Mouse (Mus musculus) hindbrain, embryonic 16.5 days (tissue): ENCODE data around the gene Phykpl. TPM values are rescaled to one million over a fixed set of nuclear protein-coding genes. Genes with fewer than 3 reads are reported as not detected.
A peak's percentile ranks its signal among the peaks of the same experiment; 100 is the strongest.

ENCODE experiments used
- ATAC-seq: fragments of 200-750 bp; cut with Nextera tagmentation; 2 replicates; pipeline ENCODE4 v1.8.0; 2017; ENCODE audit warnings: moderate TSS enrichment, moderate library complexity
- H3K27ac ChIP-seq: fragments of 300-500 bp; sonication (generic); 2 replicates; pipeline ENCODE4 v1.5.1; 2014; ENCODE audit warnings: low read depth, mild to moderate bottlenecking, control low read depth, low read length, moderate library complexity
- H3K27me3 ChIP-seq: fragments of 300-500 bp; sonication (generic); replicated peaks from 2 replicates; pipeline ENCODE4 v1.6.1; 2014; ENCODE audit warnings: low read length; ENCODE audit not compliant: control insufficient read depth, insufficient read depth
- H3K36me3 ChIP-seq: fragments of 300-500 bp; sonication (generic); 2 replicates; pipeline ENCODE4 v1.6.1; 2014; ENCODE audit warnings: mild to moderate bottlenecking, low read length, moderate library complexity, mixed read lengths; ENCODE audit not compliant: control insufficient read depth, insufficient read depth
- H3K4me1 ChIP-seq: fragments of 300-500 bp; sonication (generic); 2 replicates; pipeline ENCODE4 v1.6.1; 2014; ENCODE audit warnings: low read depth, low read length; ENCODE audit not compliant: control insufficient read depth, insufficient read depth
- H3K4me2 ChIP-seq: fragments of 300-500 bp; sonication (generic); 2 replicates; pipeline ENCODE4 v1.6.1; 2014; ENCODE audit warnings: mild to moderate bottlenecking, low read length, control low read depth, moderate library complexity
- H3K4me3 ChIP-seq: fragments of 300-500 bp; sonication (generic); 2 replicates; pipeline ENCODE4 v1.5.1; 2014; ENCODE audit warnings: mild to moderate bottlenecking, low read length, control low read depth, moderate library complexity
- H3K9ac ChIP-seq: fragments of 300-500 bp; sonication (generic); 2 replicates; pipeline ENCODE4 v1.6.1; 2014; ENCODE audit warnings: low read depth, mild to moderate bottlenecking, control low read depth, low read length, moderate library complexity
- H3K9me3 ChIP-seq: fragments of 300-500 bp; sonication (generic); 2 replicates; pipeline ENCODE4 v1.6.1; 2014; ENCODE audit warnings: mild to moderate bottlenecking, low read length, moderate library complexity; ENCODE audit not compliant: control insufficient read depth
- WGBS: fragments of 180-500 bp; shearing (Covaris S2); extraction: QIAGEN DNeasy Blood & Tissue Kit; methylation state at CpG from one replicate; pipeline ENCODE4 v1.1.7; 2014; 5-methylcytosine and 5-hydroxymethylcytosine counted together
- polyA plus RNA-seq: library from polyadenylated mRNA; unstranded; fragments of >200 nt; fragmentation: Nextera tagmentation; extraction: Ambion mirVana; gene quantifications from 2 replicates; pipeline ENCODE4 v1.2.1, GENCODE M21; 2015

Phykpl gene
- polyA plus RNA-seq, 1 experiment from 2014 or later = 9.2 TPM

DNA sequence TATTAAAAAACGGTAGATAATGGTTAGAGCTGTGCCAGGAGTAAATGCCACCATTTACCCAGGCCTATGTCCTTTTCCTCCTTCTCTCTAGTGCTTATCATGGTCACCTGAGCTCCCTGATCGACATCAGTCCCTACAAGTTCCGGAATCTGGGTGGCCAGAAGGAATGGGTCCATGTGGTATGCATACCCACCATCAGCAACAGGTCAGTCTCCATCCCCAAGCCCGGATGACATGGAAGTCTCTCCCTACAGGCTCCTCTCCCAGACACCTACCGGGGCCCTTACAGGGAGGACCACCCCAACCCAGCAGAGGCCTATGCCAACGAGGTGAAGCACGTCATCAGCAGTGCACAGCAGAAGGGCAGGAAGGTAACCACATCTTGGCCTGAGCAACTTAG, 7.4 kb downstream of the Phykpl start:
- Histone ChIP-seq H3K4me3 (no peak overlapping the region), H3K27ac (no peak overlapping the region), H3K36me3 (peaks cover 35% of the 10 kb centered on the region), H3K4me1 (no peaks in the 10 kb centered on the region), H3K4me2 (no peak overlapping the region), H3K9me3 (no peaks in the 10 kb centered on the region), H3K27me3 (no peaks in the 10 kb centered on the region), H3K9ac (no peak overlapping the region)
- ATAC-seq = no peak
- 92% methylated on average over 7 of the region's 7 CpGs for WGBS

GRCm38 (mm10) chr11:51593368-51593767, 8.8 kb downstream of the Phykpl start:
- no peak for ATAC-seq
- H3K4me3 ChIP-seq = no peak overlapping the region
- H3K4me1 ChIP-seq = no peaks in the 10 kb centered on the region
- no peaks in the 10 kb centered on the region for H3K27me3 ChIP-seq
- WGBS = 93% methylated on average over 4 of the region's 4 CpGs
- no peak overlapping the region for H3K4me2 ChIP-seq
- no peaks in the 10 kb centered on the region for H3K9me3 ChIP-seq
- H3K27ac ChIP-seq = no peak overlapping the region
- peaks cover 35% of the 10 kb centered on the region for H3K36me3 ChIP-seq
- H3K9ac ChIP-seq = no peak overlapping the region

DNA sequence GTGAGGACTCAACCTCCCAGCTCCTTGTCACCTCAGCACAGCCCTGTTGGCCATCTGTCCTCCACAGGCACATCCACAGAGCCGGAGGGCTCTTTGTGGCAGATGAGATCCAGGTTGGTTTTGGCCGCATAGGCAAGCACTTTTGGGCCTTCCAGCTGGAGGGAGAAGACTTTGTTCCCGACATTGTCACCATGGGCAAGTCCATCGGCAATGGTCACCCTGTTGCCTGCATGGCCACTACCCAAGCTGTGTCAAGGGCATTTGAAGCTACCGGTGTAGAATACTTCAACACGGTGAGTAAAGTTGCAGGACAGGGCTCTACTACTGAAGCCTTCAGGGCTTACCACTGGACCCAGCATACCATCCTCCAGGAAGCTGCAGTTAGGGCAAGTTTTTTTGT, 9.3 kb downstream of the Phykpl start:
- Histone ChIP-seq H3K27me3 (no peaks in the 10 kb centered on the region), H3K27ac (no peak overlapping the region), H3K9ac (no peak overlapping the region), H3K9me3 (no peaks in the 10 kb centered on the region), H3K36me3 (peaks cover 39% of the 10 kb centered on the region), H3K4me1 (no peaks in the 10 kb centered on the region), H3K4me2 (no peak overlapping the region), H3K4me3 (no peak overlapping the region)
- WGBS = 93% methylated on average over 6 of the region's 6 CpGs
- ATAC-seq = no peak

DNA sequence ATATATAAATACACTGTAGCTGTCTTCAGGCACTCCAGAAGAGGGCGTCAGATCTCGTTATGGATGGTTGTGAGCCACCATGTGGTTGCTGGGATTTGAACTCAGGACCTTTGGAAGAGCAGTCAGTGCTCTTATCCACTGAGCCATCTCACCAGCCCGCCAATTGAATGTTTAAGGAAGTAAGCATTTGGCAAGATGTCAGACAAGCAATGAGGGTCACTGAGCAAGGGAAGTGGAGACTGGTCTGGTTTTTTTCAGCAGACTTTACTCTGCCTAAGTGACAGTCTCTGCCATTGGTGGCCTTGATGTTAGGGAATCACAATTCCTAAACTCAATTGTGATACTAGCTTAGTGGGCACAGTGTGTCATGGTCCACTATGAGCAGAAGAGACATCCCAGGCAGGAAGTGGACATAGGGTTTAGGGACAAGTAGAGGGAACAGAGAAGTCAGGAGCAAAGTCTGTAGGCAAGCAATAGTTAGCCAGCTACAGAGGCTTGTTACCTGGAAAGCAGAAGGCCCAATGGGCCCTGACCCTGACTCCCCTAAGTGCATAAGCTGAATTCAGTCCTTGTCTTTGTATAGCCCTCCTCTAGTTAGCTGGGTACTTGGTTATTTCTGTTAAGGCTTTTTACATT, 10.3 kb downstream of the Phykpl start:
- no peak overlapping the region for H3K9ac ChIP-seq
- ATAC-seq = no peak
- H3K27me3 ChIP-seq = no peaks in the 10 kb centered on the region
- 88% methylated on average over 3 of the region's 3 CpGs for WGBS
- no peaks in the 10 kb centered on the region for H3K9me3 ChIP-seq
- H3K4me2 ChIP-seq = no peak overlapping the region
- H3K36me3 ChIP-seq = peaks cover 44% of the 10 kb centered on the region
- H3K4me3 ChIP-seq = no peak overlapping the region
- H3K27ac ChIP-seq = no peak overlapping the region
- no peaks in the 10 kb centered on the region for H3K4me1 ChIP-seq

DNA sequence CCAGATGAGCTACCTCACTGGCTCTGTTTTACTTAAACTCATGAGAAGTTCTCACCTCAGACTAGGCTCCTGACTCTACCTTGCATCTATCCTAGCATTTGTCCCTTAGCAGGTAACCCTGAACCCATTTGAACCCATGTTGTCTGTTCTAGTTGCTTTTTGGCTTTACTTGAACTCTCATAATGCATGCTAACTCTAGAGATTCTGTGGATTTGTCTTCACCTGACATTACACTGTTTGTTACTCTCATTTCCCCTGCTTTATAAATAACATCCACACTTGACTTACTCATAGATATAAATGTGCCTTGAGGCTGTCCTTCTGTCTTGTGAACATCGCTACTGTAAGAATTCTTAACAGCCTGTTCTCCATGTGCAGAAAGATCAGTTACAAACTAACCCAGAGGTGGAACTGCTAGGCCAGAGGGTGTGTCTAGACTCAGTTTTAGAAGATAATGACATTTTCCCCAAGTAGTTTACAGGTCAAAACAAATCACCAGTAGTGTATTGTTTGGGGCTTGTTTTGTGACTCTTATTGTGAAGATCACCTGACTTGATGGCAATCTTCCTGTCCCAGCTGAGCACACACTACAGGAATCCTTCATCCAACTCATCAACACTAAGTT, 11.0 kb downstream of the Phykpl start:
- H3K4me1 ChIP-seq = no peaks in the 10 kb centered on the region
- H3K4me3 ChIP-seq = no peak overlapping the region
- no peaks in the 10 kb centered on the region for H3K27me3 ChIP-seq
- peaks cover 48% of the 10 kb centered on the region for H3K36me3 ChIP-seq
- H3K27ac ChIP-seq = no peak overlapping the region
- no peak overlapping the region for H3K9ac ChIP-seq
- WGBS = 93% methylated on average over 1 of the region's 1 CpGs
- no peak for ATAC-seq
- no peak overlapping the region for H3K4me2 ChIP-seq
- no peaks in the 10 kb centered on the region for H3K9me3 ChIP-seq

GRCm38 (mm10) chr11:51597553-51597952, 13.0 kb downstream of the Phykpl start:
- WGBS = 81% methylated on average over 2 of the region's 2 CpGs
- no peak overlapping the region for H3K9ac ChIP-seq
- H3K27me3 ChIP-seq = no peaks in the 10 kb centered on the region
- no peak overlapping the region for H3K4me2 ChIP-seq
- H3K27ac ChIP-seq = no peak overlapping the region
- no peaks in the 10 kb centered on the region for H3K9me3 ChIP-seq
- ATAC-seq = no peak
- no peaks in the 10 kb centered on the region for H3K4me1 ChIP-seq
- H3K36me3 ChIP-seq = peaks cover 60% of the 10 kb centered on the region
- no peak overlapping the region for H3K4me3 ChIP-seq

- H3K36me3 ChIP-seq = peaks cover 47% of the 10 kb centered on the region
- no peak overlapping the region for H3K4me3 ChIP-seq
- H3K9me3 ChIP-seq = no peaks in the 10 kb centered on the region
- H3K27ac ChIP-seq = no peak overlapping the region
- 88% methylated on average over 3 of the region's 3 CpGs for WGBS
- ATAC-seq = no peak
- H3K9ac ChIP-seq = no peak overlapping the region
- H3K27me3 ChIP-seq = no peaks in the 10 kb centered on the region
- no peak overlapping the region for H3K4me2 ChIP-seq
- peaks cover 19% of the 10 kb centered on the region for H3K4me1 ChIP-seq
Observed at GRCm38 (mm10) chr11:51602253-51602652, 17.7 kb downstream of the Phykpl start.

DNA sequence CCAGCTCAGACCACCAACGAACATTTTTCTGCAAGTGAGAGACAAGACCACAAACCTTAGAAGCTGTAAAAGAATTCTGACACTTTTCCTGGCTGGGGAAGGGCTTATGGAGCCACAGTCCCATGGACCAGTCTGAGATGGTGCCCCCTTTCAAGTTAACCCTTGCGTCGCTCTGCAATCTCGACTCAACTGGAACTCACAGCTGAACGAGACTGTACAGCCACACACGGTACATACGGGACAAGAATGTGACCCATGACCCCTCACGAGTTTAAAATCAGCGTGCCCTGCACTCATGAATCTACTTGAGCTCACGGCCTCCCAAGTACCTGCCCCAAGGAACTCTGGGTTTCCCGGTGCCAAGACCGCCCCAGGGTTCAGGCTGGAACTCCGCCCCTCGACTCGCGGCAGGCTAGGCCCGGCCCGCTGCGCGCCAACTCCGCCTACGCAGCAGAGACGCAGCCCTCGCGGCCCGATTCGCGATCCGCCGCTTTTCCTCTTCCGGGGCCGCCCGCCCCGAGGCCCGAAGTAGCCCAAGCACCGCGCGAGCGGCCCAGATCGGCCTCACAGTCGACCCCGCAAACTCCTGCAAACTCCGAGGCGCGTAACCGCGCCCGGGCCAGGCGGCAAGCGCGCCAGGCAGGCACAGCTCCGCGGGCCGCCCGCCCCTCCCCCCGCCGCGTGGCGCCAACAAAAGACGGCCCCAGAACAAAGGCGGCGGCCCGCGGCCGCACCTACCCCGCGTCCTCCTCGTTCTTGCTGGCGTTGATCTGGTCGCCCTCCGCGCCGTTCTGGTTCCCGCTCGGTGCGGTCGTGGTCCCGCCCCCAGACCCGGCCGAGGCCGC, 21.3 kb downstream of the Phykpl start:
- peak overlapping the region; percentile 96 for H3K4me2 ChIP-seq
- peak; percentile 52 for ATAC-seq
- peaks cover 27% of the 10 kb centered on the region for H3K36me3 ChIP-seq
- under 1% methylated on average over 62 of the region's 81 CpGs for WGBS
- peaks cover 23% of the 10 kb centered on the region for H3K4me1 ChIP-seq
- H3K27ac ChIP-seq = peak overlapping the region; percentile 96
- no peaks in the 10 kb centered on the region for H3K9me3 ChIP-seq
- H3K27me3 ChIP-seq = no peaks in the 10 kb centered on the region
- H3K9ac ChIP-seq = peak overlapping the region; percentile 99
- peak overlapping the region; percentile 95 for H3K4me3 ChIP-seq

DNA sequence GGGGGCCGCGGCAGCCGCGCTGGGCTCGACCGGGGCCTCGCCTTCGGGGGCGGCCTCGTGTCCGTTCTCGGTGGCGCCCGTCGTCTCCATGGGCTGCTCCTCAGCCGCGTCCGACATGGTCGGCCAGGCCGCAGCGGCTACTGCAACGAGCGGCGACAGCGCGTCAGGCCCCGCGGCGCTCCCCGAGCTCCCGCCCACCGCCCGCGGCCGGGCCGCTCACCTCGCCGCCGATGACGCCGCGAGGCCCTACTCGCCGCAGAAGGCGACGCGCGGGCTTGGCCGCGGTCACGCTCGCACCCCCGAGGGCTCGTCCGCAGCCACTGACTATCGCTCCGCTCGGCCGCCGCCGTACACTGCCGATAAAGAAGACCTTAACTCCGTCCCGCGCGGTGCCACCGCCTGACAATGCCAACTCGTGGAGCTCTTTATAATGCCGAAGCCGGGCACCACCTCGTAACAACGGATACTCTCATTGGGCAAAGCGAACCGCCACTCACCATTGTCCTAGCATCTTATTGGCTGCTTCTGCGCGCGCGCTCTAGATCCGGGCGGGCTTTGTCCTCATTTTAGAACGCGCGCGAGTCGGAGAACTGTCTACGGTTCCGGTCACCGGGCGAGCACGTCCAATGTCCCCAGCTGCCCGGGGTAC, 22.0 kb downstream of the Phykpl start, which contains the start of gene Hnrnpab:
Hnrnpab (minus strand) TSS at position 401 of the 649 bp plus-strand sequence.
- Histone ChIP-seq H3K27ac (peak within 1 kb of the TSS; percentile 96), H3K4me2 (peak within 1 kb of the TSS; percentile 96), H3K27me3 (no peaks in the 10 kb centered on the region), H3K9ac (peak within 1 kb of the TSS; percentile 99), H3K9me3 (no peaks in the 10 kb centered on the region), H3K4me1 (peaks cover 23% of the 10 kb centered on the region), H3K4me3 (peak within 1 kb of the TSS; percentile 95), H3K36me3 (peaks cover 21% of the 10 kb centered on the region)
- under 1% methylated on average over 77 of the region's 91 CpGs for WGBS
- peak; percentile 97 for ATAC-seq
